Mouse (Mus musculus): ENCODE measurements around the gene Ankrd35. TPM values are rescaled to one million over a fixed set of nuclear protein-coding genes. Genes with fewer than 3 reads are reported as not detected.

Gene Ankrd35
- total RNA-seq, 2 experiments from 2014 or later: 1.4 to 1.6 TPM

Other genes with a start within 250 kb of the Ankrd35 start
- gene BC107364, start 217.8 kb upstream of the Ankrd35 start, total RNA-seq (2021): not detected
- 100 to 1,000 TPM; 383 to 415 TPM for gene Hfe2, start 145.0 kb upstream of the Ankrd35 start, total RNA-seq (2021)
- 100 to 1,000 TPM; 484 to 520 TPM for gene Txnip, start 112.2 kb upstream of the Ankrd35 start, total RNA-seq (2021)
- gene Gm16253, start 93.1 kb upstream of the Ankrd35 start, total RNA-seq (2021): 1 to 10 TPM in 1 of 2 experiments, under 1 TPM in 1; 0.70 to 1.1 TPM
- gene Polr3gl, start 76.0 kb upstream of the Ankrd35 start, total RNA-seq (2021): 10 to 100 TPM; 32.1 to 32.7 TPM
- 1 to 10 TPM in 1 of 2 experiments, under 1 TPM in 1; 0.96 to 1.9 TPM for gene Ankrd34a, start 73.5 kb upstream of the Ankrd35 start, total RNA-seq (2021)
- 10 to 100 TPM; 24.1 to 26.9 TPM for gene Lix1l, start 69.0 kb upstream of the Ankrd35 start, total RNA-seq (2021)
- 10 to 100 TPM; 57.0 to 65.1 TPM for gene Rbm8a, start 40.2 kb upstream of the Ankrd35 start, total RNA-seq (2021)
- 10 to 100 TPM; 23.6 to 26.7 TPM for gene Pex11b, start 34.8 kb upstream of the Ankrd35 start, total RNA-seq (2021)
- gene Gm42957, start 34.7 kb upstream of the Ankrd35 start, total RNA-seq (2021): under 1 TPM; 0.35 to 0.50 TPM
- 1 to 10 TPM; 3.4 to 5.4 TPM for gene Itga10, start 24.5 kb upstream of the Ankrd35 start, total RNA-seq (2021)
- 10 to 100 TPM; 18.0 to 29.1 TPM for gene Pias3, start 26.3 kb downstream of the Ankrd35 start, total RNA-seq (2021)
- 1 to 10 TPM in 1 of 2 experiments, under 1 TPM in 1; 0.92 to 1.5 TPM for gene Nudt17, start 38.4 kb downstream of the Ankrd35 start, total RNA-seq (2021)
- 10 to 100 TPM; 18.4 to 19.9 TPM for gene Polr3c, start 57.5 kb downstream of the Ankrd35 start, total RNA-seq (2021)
- 10 to 100 TPM; 49.0 to 58.9 TPM for gene Rnf115, start 57.5 kb downstream of the Ankrd35 start, total RNA-seq (2021)
- not detected for gene Pdzk1, start 159.2 kb downstream of the Ankrd35 start, total RNA-seq (2021)
- gene Cd160, start 159.2 kb downstream of the Ankrd35 start, total RNA-seq (2021): not detected
- gene Gja5, start 234.6 kb downstream of the Ankrd35 start, total RNA-seq (2021): 1 to 10 TPM; 2.7 to 4.2 TPM
- 10 to 100 TPM; 19.7 to 19.8 TPM for gene Gpr89, start 235.2 kb downstream of the Ankrd35 start, total RNA-seq (2021)